Mouse (Mus musculus): Measurements from ENCODE around the gene 1700016H13Rik.

DNA sequence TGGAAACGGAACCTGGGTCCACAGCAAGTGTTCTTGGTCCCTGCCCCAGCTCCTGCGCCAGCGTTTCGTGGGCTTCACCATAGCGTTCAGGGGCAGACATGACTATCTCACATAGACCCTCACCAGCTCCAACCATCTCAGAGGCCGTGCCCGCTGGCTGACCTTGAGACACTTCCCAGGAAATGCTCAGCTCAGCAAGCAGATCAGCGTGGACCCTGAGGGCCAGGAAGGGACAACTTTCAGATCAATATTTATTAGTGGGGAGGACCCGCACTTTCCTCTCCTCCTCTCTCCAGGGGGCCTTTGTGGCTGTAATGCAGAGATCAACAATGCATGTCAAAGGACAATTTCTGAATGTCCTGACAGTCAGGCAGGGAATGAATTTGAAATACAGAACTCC is 9.1 kb upstream of the 1700016H13Rik start:
- no peak for TF ChIP-seq CTCF (IDR thresholded peaks at IDR 0.05; ENCODE audit: extremely low read depth, insufficient read depth, insufficient read length, insufficient replicate concordance)
- no peak for TF ChIP-seq POLR2A (IDR thresholded peaks at IDR 0.05; ENCODE audit: low read depth, low read length)

Data from spleen, adult 2 months (tissue).